20 mouse cellular contexts compared by ENCODE assay signal in the genomic region with DNA sequence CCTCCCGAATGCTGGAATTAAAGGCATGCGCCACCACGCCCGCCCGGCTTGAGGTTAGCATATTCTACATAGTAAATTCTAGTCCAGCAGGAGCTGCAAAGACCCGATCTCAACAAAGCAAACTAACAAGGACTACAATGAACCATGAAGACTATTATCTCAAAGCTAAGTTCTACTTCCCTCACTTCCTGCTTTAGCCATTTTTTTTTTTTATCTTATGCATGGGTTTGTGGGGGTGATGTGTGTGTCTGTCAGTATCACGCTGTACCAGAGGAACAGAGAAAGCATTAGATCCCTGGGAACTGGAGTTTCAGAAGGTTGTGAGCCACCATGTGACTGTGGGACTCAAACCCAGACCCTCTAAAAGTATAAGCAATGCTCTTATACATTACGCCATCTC. TPM values are rescaled to one million over a fixed set of nuclear protein-coding genes. Genes with fewer than 3 reads are reported as not detected.
A peak's percentile ranks its signal among the peaks of the same experiment; 100 is the strongest.
DNase-seq lines count a peak whose midpoint lies in the region; TF ChIP-seq lines count a peak whose summit lies in the region.
"Had no signal": no experiment of that assay in that cellular context is flagged by ENCODE, and none has a peak within 500 bp of the region (broad histone marks: within the 10 kb centered on the region; RNA-seq: fewer than 3 reads in every experiment).

No protein-coding gene starts in this region.

- H3K4me3 ChIP-seq in MEL (ENCODE audit: control insufficient read depth in 1 of 2, insufficient read depth in 1 of 2, low read depth in 2 of 2, low read length in 2 of 2) = no peak overlapping the region
- H3K4me3 ChIP-seq: embryonic facial prominence, embryonic 10.5 days; embryonic facial prominence, embryonic 12.5 days; forebrain, embryonic 13.5 days; forebrain, embryonic 15.5 days had no signal

- no peak for TF ChIP-seq CTCF in MEL (IDR thresholded peaks at IDR 0.05 in 2 of 3, conservative IDR thresholded peaks at IDR 0.05 in 1 of 3; ENCODE audit: control insufficient read depth in 1 of 3, insufficient read depth in 1 of 3, low read depth in 2 of 3, low read length in 3 of 3, poor library complexity in 1 of 3, severe bottlenecking in 1 of 3)

- TF ChIP-seq RAD21 in MEL (IDR thresholded peaks at IDR 0.05; ENCODE audit: low read depth, low read length) = no peak

- no peaks in the 10 kb centered on the region for H3K79me2 ChIP-seq in MEL (ENCODE audit: control insufficient read depth, insufficient read depth, low read length, poor library complexity)

- TF ChIP-seq EP300 in MEL (IDR thresholded peaks at IDR 0.05; ENCODE audit: low read depth in 1 of 2, low read length in 2 of 2) = peak; percentile 41 to 52

- H3K9me3 ChIP-seq in MEL (replicated peaks; ENCODE audit: insufficient read depth, low read length) = no peaks in the 10 kb centered on the region
- H3K9me3 ChIP-seq: embryonic facial prominence, embryonic 10.5 days; embryonic facial prominence, embryonic 12.5 days; forebrain, embryonic 13.5 days; forebrain, embryonic 15.5 days had no signal

- no peaks in the 10 kb centered on the region for H3K27me3 ChIP-seq in MEL (ENCODE audit: control insufficient read depth in 1 of 2, insufficient read depth in 2 of 2, low read length in 2 of 2)
- H3K27me3 ChIP-seq: embryonic facial prominence, embryonic 12.5 days; forebrain, embryonic 13.5 days; forebrain, embryonic 15.5 days had no signal

- H3K36me3 ChIP-seq in MEL (ENCODE audit: control insufficient read depth in 1 of 2, insufficient read depth in 2 of 2, low read length in 2 of 2) = peaks cover 7 to 46% of the 10 kb centered on the region in 2 experiments

- peaks cover 6 to 8% of the 10 kb centered on the region in 2 experiments for H3K4me1 ChIP-seq in MEL (ENCODE audit: control insufficient read depth in 1 of 2, insufficient read depth in 2 of 2, low read length in 2 of 2)
- H3K4me1 ChIP-seq: embryonic facial prominence, embryonic 10.5 days; embryonic facial prominence, embryonic 12.5 days; forebrain, embryonic 13.5 days; forebrain, embryonic 15.5 days had no signal

- TF ChIP-seq POLR2A in MEL (IDR thresholded peaks at IDR 0.05; ENCODE audit: control insufficient read depth in 1 of 2, insufficient read depth in 1 of 2, low read depth in 1 of 2, low read length in 2 of 2, poor library complexity in 1 of 2) = no peak

- H3K9ac ChIP-seq in MEL (ENCODE audit: control insufficient read depth, low read depth, low read length, poor library complexity, severe bottlenecking) = no peak overlapping the region
- H3K9ac ChIP-seq: embryonic facial prominence, embryonic 12.5 days; forebrain, embryonic 13.5 days; forebrain, embryonic 15.5 days; forebrain, postnatal 0 days had no signal

- no peak overlapping the region for H3K27ac ChIP-seq in MEL (ENCODE audit: control insufficient read depth, low read depth, low read length)
- H3K27ac ChIP-seq: embryonic facial prominence, embryonic 10.5 days; embryonic facial prominence, embryonic 12.5 days; forebrain, embryonic 13.5 days; forebrain, embryonic 15.5 days had no signal

- DNase-seq in MEL (ENCODE audit: low read depth, low spot score) (peak; percentile 49), MEL-GATA-1-ER (ENCODE audit: extremely low read depth, low read depth) (peak; percentile 29), ZHBTc4 (ENCODE audit: low read depth, low spot score) (peak; percentile 47)
- no peak for DNase-seq in kidney, adult 11 months
- DNase-seq in cerebellum, adult 9-10 months = no peak
- DNase-seq: adrenal gland, adult 2 months; adrenal gland, postnatal 10 days; adrenal gland, postnatal 25 days; cerebellum, adult 11 months; cerebellum, adult 18-20 months; cerebellum, adult 8-10 months; cerebellum, postnatal 10 days; cerebellum, postnatal 25 days; forebrain, postnatal 0 days had no signal

TF ChIP-seq in MEL, 35 proteins besides CTCF, POLR2A, EP300 and RAD21:
- no peak for TF ChIP-seq GABPA (IDR thresholded peaks at IDR 0.05; ENCODE audit: low read depth, low read length)
- TF ChIP-seq ELF1 (IDR thresholded peaks at IDR 0.05; ENCODE audit: low read depth, low read length) = peak; percentile 51; the same call in 1 of the 2 replicates
- no peak for TF ChIP-seq TCF12 (IDR thresholded peaks at IDR 0.05; ENCODE audit: low read depth, low read length)
- TF ChIP-seq SIN3A (IDR thresholded peaks at IDR 0.05; ENCODE audit: low read length) = 0 out of 2 replicates have a peak, but pooled peaks have one; percentile 29
- TF ChIP-seq JUND (IDR thresholded peaks at IDR 0.05; ENCODE audit: low read depth, low read length) = no peak
- no peak for TF ChIP-seq POLR2AphosphoS5 (IDR thresholded peaks at IDR 0.05; ENCODE audit: borderline replicate concordance, low read depth, low read length)
- TF ChIP-seq POLR2AphosphoS2 (IDR thresholded peaks at IDR 0.05; ENCODE audit: low read length) = no peak
- no peak for TF ChIP-seq TBP (IDR thresholded peaks at IDR 0.05; ENCODE audit: low read depth, low read length)
- TF ChIP-seq USF2 (IDR thresholded peaks at IDR 0.05; ENCODE audit: borderline replicate concordance in 1 of 2, insufficient read depth in 1 of 2, low read depth in 1 of 2, low read length in 2 of 2) = no peak
- TF ChIP-seq MAX (IDR thresholded peaks at IDR 0.05; ENCODE audit: low read length) = peak; percentile 44; the same call in 1 of the 2 replicates
- no peak for TF ChIP-seq CHD2 (IDR thresholded peaks at IDR 0.05; ENCODE audit: low read length)
- peak; percentile 89 for TF ChIP-seq ZNF384 (IDR thresholded peaks at IDR 0.05; ENCODE audit: low read depth, low read length)
- no peak for TF ChIP-seq ZKSCAN1 (IDR thresholded peaks at IDR 0.05; ENCODE audit: low read depth, low read length)
- peak; percentile 52; the same call in 1 of the 2 replicates for TF ChIP-seq GATA1 (IDR thresholded peaks at IDR 0.05; ENCODE audit: low read depth, low read length)
- no peak for TF ChIP-seq USF1 (IDR thresholded peaks at IDR 0.05; ENCODE audit: low read depth, low read length)
- no peak for TF ChIP-seq MAZ (IDR thresholded peaks at IDR 0.05; ENCODE audit: low read depth, low read length)

RNA-seq across cellular contexts. Expression of a gene that starts 13.3 kb away (rescaled TPM):
- total RNA-seq in MEL (2012; rRNA removed) = 63.3 and 66.0 TPM in 2 replicates
- polyA plus RNA-seq in MEL (2012; ENCODE audit: insufficient read depth in 1 of 2, insufficient read length in 2 of 2, low read depth in 1 of 2, low replicate concordance in 2 of 2, missing spikeins in 1 of 2) = 100 to 1,000 TPM; 156 to 448 TPM

RNA-seq across cellular contexts. Expression of a gene that starts 13.4 kb away (rescaled TPM):
- total RNA-seq in MEL (2012; rRNA removed) = 142 and 167 TPM in 2 replicates
- 100 to 1,000 TPM in 1 of 2 experiments, not detected in 1; 216 TPM for polyA plus RNA-seq in MEL (2012; ENCODE audit: insufficient read depth in 1 of 2, insufficient read length in 2 of 2, low read depth in 1 of 2, low replicate concordance in 2 of 2, missing spikeins in 1 of 2)

RNA-seq across cellular contexts. Expression of a gene that starts 23.3 kb away (rescaled TPM):
- total RNA-seq in MEL (2012; rRNA removed) = 0.15 and 0.16 TPM in 2 replicates
- under 1 TPM in 1 of 2 experiments, not detected in 1; 0.57 TPM for polyA plus RNA-seq in MEL (2012; ENCODE audit: insufficient read depth in 1 of 2, insufficient read length in 2 of 2, low read depth in 1 of 2, low replicate concordance in 2 of 2, missing spikeins in 1 of 2)
- total RNA-seq: adrenal gland, postnatal 25 days had no signal

RNA-seq across cellular contexts. Expression of a gene that starts 25.2 kb away (rescaled TPM):
- 2,133 and 2,343 TPM in 2 replicates for total RNA-seq in MEL (2012; rRNA removed)
- polyA plus RNA-seq in MEL (2012; ENCODE audit: insufficient read depth in 1 of 2, insufficient read length in 2 of 2, low read depth in 1 of 2, low replicate concordance in 2 of 2, missing spikeins in 1 of 2) = 1,000 to 10,000 TPM; 1,661 to 1,740 TPM

RNA-seq across cellular contexts. Expression of a gene that starts 34.3 kb away (rescaled TPM):
- not detected in 2 replicates for total RNA-seq in MEL (2012; rRNA removed)
- polyA plus RNA-seq in MEL (2012; ENCODE audit: insufficient read depth in 1 of 2, insufficient read length in 2 of 2, low read depth in 1 of 2, low replicate concordance in 2 of 2, missing spikeins in 1 of 2) = not detected
- total RNA-seq: adrenal gland, adult 2 months; adrenal gland, postnatal 25 days had no signal
- polyA plus RNA-seq: adrenal gland, adult 2 months; C2C12; embryonic facial prominence, embryonic 12.5 days; embryonic facial prominence, embryonic 14.5 days had no signal

Comparison
In these comparisons a context has a peak if more than half of its experiments do, and no peak if none do; other contexts are left out.
1. DNase-seq: peak in MEL (single experiment), MEL-GATA-1-ER (single experiment) and ZHBTc4 (single experiment); none in kidney, adult 11 months (single experiment) and cerebellum, adult 9-10 months (single experiment).